Mouse (Mus musculus): ENCODE results near the gene Cct8l1.

- no peak for TF ChIP-seq CTCF (IDR thresholded peaks at IDR 0.05; ENCODE audit: borderline replicate concordance, control insufficient read depth, extremely low read depth, insufficient read depth, low read length, poor library complexity)
- TF ChIP-seq POLR2A (IDR thresholded peaks at IDR 0.05; ENCODE audit: control insufficient read depth, extremely low read depth, insufficient read depth, low read length, poor library complexity), result no peak
Measured at GRCm38 (mm10) chr5:25526116-25526515, 10.2 kb downstream of the Cct8l1 start.
